Mouse (Mus musculus): Measurements from ENCODE around the gene Olfr299. TPM values are rescaled to one million over a fixed set of nuclear protein-coding genes. Genes with fewer than 3 reads are reported as not detected.

Olfr299 gene
- polyA plus RNA-seq (2015; fragmentation: Nextera tagmentation; extraction: Ambion mirVana), result not detected in 2 replicates

DNA sequence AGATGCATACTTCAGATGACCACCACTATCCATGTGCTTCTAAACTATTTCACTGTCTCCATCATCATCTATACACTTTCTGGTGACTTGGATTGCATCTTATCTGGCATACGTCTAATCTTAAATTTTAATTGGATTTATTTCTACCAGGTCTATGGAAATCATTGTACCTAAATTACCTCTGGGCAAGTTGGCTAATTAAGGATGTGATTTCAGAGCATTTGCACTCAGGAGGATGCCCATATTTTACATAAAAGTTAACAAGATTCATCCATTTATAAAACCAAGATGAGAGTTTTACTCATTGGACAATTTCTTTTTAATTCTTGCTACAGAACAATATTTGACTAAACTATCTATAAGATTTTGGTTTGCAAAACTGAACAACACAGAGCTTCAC is at the start of gene Olfr299:
Olfr299 (plus strand) TSS at position 301 of the 400 bp plus-strand sequence.
- DNase-seq (ENCODE audit: low spot score), result no peak

DNA sequence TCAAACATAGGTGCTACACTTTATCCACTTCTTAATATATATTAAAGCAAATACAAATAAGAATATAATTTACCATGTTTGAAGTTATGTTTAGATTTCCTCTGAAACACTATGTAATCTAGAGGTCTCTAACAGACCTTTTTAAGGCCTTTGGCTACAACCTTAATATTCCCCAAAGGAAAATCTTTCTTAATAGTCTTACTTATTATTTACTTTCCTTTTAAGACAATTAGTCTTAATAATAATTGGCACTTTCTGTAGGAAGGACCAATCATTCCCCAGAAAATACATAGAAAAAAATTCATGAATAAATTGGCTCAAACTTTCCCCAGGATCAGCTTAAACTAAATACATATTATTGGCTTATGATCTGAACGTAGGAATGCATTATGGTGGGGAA is 32.7 kb downstream of the Olfr299 start, which contains the start of gene Olfr298:
Olfr298 (minus strand) TSS at position 101 of the 400 bp plus-strand sequence.
- no peak for DNase-seq (ENCODE audit: low spot score)

Other genes with a start within 250 kb of the Olfr299 start
- gene Vmn2r76, start 213.6 kb upstream of the Olfr299 start, polyA plus RNA-seq (2015; fragmentation: Nextera tagmentation; extraction: Ambion mirVana), result not detected in 2 replicates
- not detected in 2 replicates for gene Olfr310, start 182.7 kb upstream of the Olfr299 start, polyA plus RNA-seq (2015; fragmentation: Nextera tagmentation; extraction: Ambion mirVana)
- not detected in 2 replicates for gene Olfr309, start 146.2 kb upstream of the Olfr299 start, polyA plus RNA-seq (2015; fragmentation: Nextera tagmentation; extraction: Ambion mirVana)
- gene Olfr308, start 134.3 kb upstream of the Olfr299 start, polyA plus RNA-seq (2015; fragmentation: Nextera tagmentation; extraction: Ambion mirVana), result not detected in 2 replicates
- gene Olfr307, start 122.3 kb upstream of the Olfr299 start, polyA plus RNA-seq (2015; fragmentation: Nextera tagmentation; extraction: Ambion mirVana), result not detected in 2 replicates
- gene Olfr305, start 93.0 kb upstream of the Olfr299 start, polyA plus RNA-seq (2015; fragmentation: Nextera tagmentation; extraction: Ambion mirVana), result not detected in 2 replicates
- not detected in 2 replicates for gene Olfr304, start 73.3 kb upstream of the Olfr299 start, polyA plus RNA-seq (2015; fragmentation: Nextera tagmentation; extraction: Ambion mirVana)
- not detected in 2 replicates for gene Olfr303, start 62.1 kb upstream of the Olfr299 start, polyA plus RNA-seq (2015; fragmentation: Nextera tagmentation; extraction: Ambion mirVana)
- not detected in 2 replicates for gene Olfr301, start 56.1 kb upstream of the Olfr299 start, polyA plus RNA-seq (2015; fragmentation: Nextera tagmentation; extraction: Ambion mirVana)
- gene Olfr298, start 32.6 kb downstream of the Olfr299 start, polyA plus RNA-seq (2015; fragmentation: Nextera tagmentation; extraction: Ambion mirVana), result not detected in 2 replicates
- gene Olfr297, start 60.0 kb downstream of the Olfr299 start, polyA plus RNA-seq (2015; fragmentation: Nextera tagmentation; extraction: Ambion mirVana), result not detected in 2 replicates
- gene Olfr295, start 123.9 kb downstream of the Olfr299 start, polyA plus RNA-seq (2015; fragmentation: Nextera tagmentation; extraction: Ambion mirVana), result not detected in 2 replicates
- gene Olfr294, start 156.7 kb downstream of the Olfr299 start, polyA plus RNA-seq (2015; fragmentation: Nextera tagmentation; extraction: Ambion mirVana), result not detected in 2 replicates
- gene Olfr293, start 189.1 kb downstream of the Olfr299 start, polyA plus RNA-seq (2015; fragmentation: Nextera tagmentation; extraction: Ambion mirVana), result not detected in 2 replicates
- gene Olfr292, start 228.4 kb downstream of the Olfr299 start, polyA plus RNA-seq (2015; fragmentation: Nextera tagmentation; extraction: Ambion mirVana), result not detected in 2 replicates

Data from thymus, postnatal 0 days (tissue).